Mouse (Mus musculus) neural tube, embryonic 15.5 days (tissue): ENCODE data around the gene Gm44511. TPM values are rescaled to one million over a fixed set of nuclear protein-coding genes. Genes with fewer than 3 reads are reported as not detected.
"Not testable (repeated sequence)": the region's sequence is repeated elsewhere in the genome, so short reads cannot be mapped to it uniquely, and the experiment has no call there.

Source experiments
- ATAC-seq: fragments of 200-750 bp; cut with Nextera tagmentation; 2 replicates; pipeline ENCODE4 v1.8.0; 2017; ENCODE audit warnings: mild to moderate bottlenecking, moderate TSS enrichment, moderate library complexity; ENCODE audit not compliant: low FRiP score
- H3K27ac ChIP-seq: fragments of 300-500 bp; sonication (generic); replicated peaks from 2 replicates; pipeline ENCODE4 v1.5.1; 2015; ENCODE audit warnings: mild to moderate bottlenecking, inconsistent platforms
- H3K27me3 ChIP-seq: fragments of 300-500 bp; sonication (generic); replicated peaks from 2 replicates; pipeline ENCODE4 v1.6.1; 2015; ENCODE audit warnings: inconsistent platforms
- H3K36me3 ChIP-seq: fragments of 300-500 bp; sonication (generic); 2 replicates; pipeline ENCODE4 v1.6.1; 2015; ENCODE audit warnings: inconsistent platforms
- H3K4me1 ChIP-seq: fragments of 300-500 bp; sonication (generic); 2 replicates; pipeline ENCODE4 v1.6.1; 2015; ENCODE audit warnings: inconsistent platforms
- H3K4me2 ChIP-seq: fragments of 300-500 bp; sonication (generic); 2 replicates; pipeline ENCODE4 v1.6.1; 2015; ENCODE audit warnings: inconsistent platforms, mild to moderate bottlenecking, moderate library complexity
- H3K4me3 ChIP-seq: fragments of 300-500 bp; sonication (generic); replicated peaks from 2 replicates; pipeline ENCODE4 v1.5.1; 2015; ENCODE audit warnings: mild to moderate bottlenecking, inconsistent platforms
- H3K9ac ChIP-seq: fragments of 300-500 bp; sonication (generic); replicated peaks from 2 replicates; pipeline ENCODE4 v1.6.1; 2015; ENCODE audit warnings: mild to moderate bottlenecking, inconsistent platforms
- H3K9me3 ChIP-seq: fragments of 300-500 bp; sonication (generic); replicated peaks from 2 replicates; pipeline ENCODE4 v1.6.1; 2016; ENCODE audit warnings: inconsistent platforms
- WGBS: fragments of 180-500 bp; shearing (Covaris S2); methylation state at CpG from one replicate; pipeline ENCODE4 v1.1.7; 2015; ENCODE audit warnings: mixed read lengths; 5-methylcytosine and 5-hydroxymethylcytosine counted together
- polyA plus RNA-seq: library from polyadenylated mRNA; unstranded; fragments of >200 nt; fragmentation: Nextera tagmentation; extraction: Ambion mirVana; gene quantifications from 2 replicates; pipeline ENCODE4 v1.2.1, GENCODE M21; 2015

Gene Gm44511
- polyA plus RNA-seq, 1 experiment from 2014 or later = not detected

DNA sequence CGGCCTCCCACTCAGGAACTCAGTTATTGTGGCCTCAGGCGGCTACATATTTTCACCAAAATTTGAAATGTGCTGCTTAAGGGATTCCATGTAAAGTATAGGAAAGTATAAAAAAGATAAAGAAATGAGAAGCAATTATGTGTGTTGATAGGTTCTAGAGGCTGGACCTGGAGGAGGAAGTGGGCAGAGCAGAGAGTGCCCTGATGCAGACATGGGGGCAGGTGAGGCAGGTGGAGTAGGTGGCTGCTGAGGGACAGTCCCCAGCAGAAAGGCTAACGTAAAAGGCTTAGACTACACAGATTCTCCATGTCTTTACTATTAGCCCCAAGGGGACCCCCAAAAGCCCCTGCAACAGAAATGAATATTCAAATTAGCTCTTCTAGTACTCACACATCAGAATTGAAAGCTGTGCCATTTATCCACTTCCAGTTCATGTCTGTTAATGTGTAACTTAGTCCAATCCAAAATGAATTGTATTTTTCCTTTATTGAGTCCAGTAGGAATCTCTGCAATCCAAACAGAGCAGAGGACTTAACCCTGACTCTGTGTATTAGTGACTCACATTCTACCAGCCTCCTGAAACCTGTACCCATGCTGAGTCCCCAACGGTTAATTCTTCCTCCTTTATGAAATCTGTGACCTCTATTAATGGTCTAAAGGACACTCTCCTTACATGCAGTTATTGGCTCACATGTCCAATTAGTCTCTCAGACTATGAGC lies 7.9 kb downstream of the Gm44511 start:
- H3K4me1 ChIP-seq = no peaks in the 10 kb centered on the region
- no peaks in the 10 kb centered on the region for H3K27me3 ChIP-seq
- 68% methylated on average over 4 of the region's 4 CpGs for WGBS
- no peaks in the 10 kb centered on the region for H3K9me3 ChIP-seq
- ATAC-seq = no peak
- H3K4me2 ChIP-seq = no peak overlapping the region
- no peak overlapping the region for H3K27ac ChIP-seq
- H3K4me3 ChIP-seq = no peak overlapping the region
- H3K9ac ChIP-seq = no peak overlapping the region
- no peaks in the 10 kb centered on the region for H3K36me3 ChIP-seq

DNA sequence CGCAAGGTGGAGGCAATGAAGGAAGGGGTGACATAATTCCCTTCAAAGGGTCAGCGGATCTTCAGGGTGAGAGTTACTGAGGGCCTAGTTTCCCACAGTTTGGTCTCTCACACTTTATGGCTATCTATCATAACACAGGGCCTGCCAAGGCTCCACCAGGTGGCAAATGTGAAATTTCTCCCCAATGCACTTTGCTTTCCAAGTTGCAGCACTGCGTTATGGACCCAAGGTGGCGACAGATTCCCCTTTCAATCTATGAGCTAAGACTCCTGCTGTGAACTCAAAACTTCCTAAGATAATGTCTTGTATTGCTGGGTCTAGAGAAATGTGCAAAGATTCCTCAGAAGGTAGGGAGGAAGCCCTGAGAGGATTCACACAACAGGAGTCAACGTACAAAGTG lies 17.6 kb downstream of the Gm44511 start:
- H3K27ac ChIP-seq = no peak overlapping the region
- H3K4me3 ChIP-seq = no peak overlapping the region
- H3K36me3 ChIP-seq = no peaks in the 10 kb centered on the region
- H3K27me3 ChIP-seq = no peaks in the 10 kb centered on the region
- H3K9ac ChIP-seq = no peak overlapping the region
- no peak for ATAC-seq
- no peaks in the 10 kb centered on the region for H3K9me3 ChIP-seq
- 88% methylated on average over 5 of the region's 5 CpGs for WGBS
- no peaks in the 10 kb centered on the region for H3K4me1 ChIP-seq
- H3K4me2 ChIP-seq = no peak overlapping the region

DNA sequence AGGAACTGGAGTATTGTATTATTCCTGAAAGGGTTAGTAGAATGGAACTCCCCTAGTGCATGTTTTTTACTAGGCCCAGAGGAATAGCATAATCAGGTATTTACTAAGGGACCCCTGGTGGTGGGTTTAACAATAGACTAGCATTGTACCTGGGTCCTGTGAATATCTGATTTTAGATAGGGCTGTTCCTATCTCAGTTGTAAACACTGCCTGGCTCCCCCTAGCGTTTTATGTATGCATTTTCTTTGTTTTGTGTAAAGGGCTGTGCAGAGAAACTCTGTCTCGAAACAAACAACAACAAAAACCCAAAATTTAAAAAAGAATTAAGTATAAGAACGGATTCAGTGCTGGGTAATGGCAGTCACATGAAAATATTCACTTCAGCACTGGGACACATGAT lies 19.1 kb downstream of the Gm44511 start:
- Histone ChIP-seq H3K4me1 (no peaks in the 10 kb centered on the region), H3K4me3 (no peak overlapping the region), H3K36me3 (no peaks in the 10 kb centered on the region), H3K9ac (no peak overlapping the region), H3K27ac (no peak overlapping the region), H3K27me3 (no peaks in the 10 kb centered on the region), H3K4me2 (no peak overlapping the region), H3K9me3 (no peaks in the 10 kb centered on the region)
- ATAC-seq = no peak
- 71% methylated on average over 3 of the region's 3 CpGs for WGBS

DNA sequence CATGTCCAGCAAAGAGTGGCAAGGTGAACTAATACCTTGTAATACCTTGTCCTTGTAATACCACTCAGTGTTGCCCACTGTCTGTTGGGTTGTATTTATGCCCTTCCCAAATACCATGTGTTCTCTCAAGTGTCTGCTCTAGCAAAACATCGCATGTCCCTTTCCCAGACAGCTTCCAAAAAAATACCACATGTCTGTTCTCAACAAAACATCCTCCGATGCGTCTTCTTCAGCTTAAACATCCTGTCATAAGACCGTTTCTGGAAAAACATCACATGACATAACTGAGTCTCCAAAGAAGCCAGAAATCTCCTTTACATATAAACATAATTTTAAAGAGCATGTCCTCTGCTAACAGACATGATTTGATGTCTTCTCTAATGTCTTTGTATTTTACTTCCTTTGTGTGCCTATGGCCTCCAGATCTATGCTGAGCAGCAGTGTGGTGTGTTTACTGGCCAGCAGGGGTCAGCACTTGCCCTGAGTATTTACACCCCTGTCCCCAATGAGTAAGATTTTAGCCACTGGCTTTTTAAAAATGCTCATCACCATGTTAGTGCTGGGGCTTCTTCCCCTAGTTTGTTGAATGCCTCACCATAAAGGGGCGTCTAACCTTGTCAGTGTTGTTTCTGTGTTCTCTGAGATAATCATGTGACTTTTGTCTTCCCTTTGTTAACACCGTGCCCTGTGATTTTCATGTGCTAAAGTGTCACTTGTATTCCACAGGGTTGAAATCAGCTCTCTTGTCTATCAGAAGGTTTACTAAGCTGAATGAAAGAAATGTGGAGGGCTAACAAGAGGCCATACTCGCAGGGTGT lies 21.1 kb downstream of the Gm44511 start:
- H3K4me3 ChIP-seq, ATAC-seq, H3K4me2 ChIP-seq, H3K36me3 ChIP-seq, H3K9me3 ChIP-seq, H3K9ac ChIP-seq, H3K27me3 ChIP-seq, H3K4me1 ChIP-seq: not testable (repeated sequence)
- 0 out of 2 replicates have a peak overlapping the region, but pooled peaks have one; percentile 25 for H3K27ac ChIP-seq
- 61% methylated on average over 7 of the region's 7 CpGs for WGBS

DNA sequence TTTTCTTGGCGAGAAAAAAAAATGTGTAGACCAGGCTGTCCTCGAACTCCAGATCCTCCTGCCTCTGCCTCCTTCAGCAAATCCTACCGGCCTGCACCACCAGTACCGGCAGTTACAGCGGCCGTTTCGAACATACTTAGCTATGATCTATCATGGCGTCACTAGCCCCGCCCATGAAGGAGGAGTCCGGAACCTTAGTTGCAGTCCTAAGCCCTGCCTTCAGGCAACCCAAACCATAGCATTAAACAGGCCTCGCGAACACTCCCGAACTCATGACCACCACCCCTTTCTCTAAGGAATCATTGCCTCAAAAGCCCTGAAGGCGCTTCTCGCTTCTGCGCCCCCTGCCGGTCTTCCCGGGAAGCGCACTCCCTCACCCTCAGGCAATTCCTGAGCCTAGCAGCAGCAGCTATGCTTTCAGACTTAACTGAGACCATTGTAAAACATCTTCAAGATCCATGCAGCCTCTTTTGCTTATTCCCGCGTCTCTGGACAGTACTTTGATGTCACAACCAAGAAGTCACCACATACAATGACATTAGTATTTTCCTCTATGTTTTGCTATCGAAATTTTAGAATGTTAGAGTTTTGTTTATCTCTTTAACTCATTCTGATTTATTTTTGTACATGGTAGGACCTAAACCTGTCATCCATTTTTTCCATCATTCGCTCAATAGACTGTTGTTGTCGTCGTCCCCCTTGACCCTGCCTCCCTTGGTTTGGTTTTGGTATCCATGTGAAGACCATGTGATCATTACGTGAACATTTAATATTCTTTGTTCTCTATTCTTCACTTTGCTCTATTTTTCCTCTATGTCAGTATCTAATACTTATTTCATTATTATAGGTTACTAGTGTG lies 22.9 kb downstream of the Gm44511 start:
- H3K4me2 ChIP-seq = peak overlapping the region; percentile 66
- peak; percentile 88 for ATAC-seq
- H3K27ac ChIP-seq = peak overlapping the region; percentile 87
- H3K36me3 ChIP-seq = no peaks in the 10 kb centered on the region
- no peaks in the 10 kb centered on the region for H3K9me3 ChIP-seq
- WGBS = 6% methylated on average over 26 of the region's 26 CpGs
- H3K4me3 ChIP-seq = peak overlapping the region; percentile 46
- H3K4me1 ChIP-seq = peaks cover 2% of the 10 kb centered on the region; the same call in 1 of the 2 replicates
- peak overlapping the region; percentile 57 for H3K9ac ChIP-seq
- H3K27me3 ChIP-seq = no peaks in the 10 kb centered on the region

DNA sequence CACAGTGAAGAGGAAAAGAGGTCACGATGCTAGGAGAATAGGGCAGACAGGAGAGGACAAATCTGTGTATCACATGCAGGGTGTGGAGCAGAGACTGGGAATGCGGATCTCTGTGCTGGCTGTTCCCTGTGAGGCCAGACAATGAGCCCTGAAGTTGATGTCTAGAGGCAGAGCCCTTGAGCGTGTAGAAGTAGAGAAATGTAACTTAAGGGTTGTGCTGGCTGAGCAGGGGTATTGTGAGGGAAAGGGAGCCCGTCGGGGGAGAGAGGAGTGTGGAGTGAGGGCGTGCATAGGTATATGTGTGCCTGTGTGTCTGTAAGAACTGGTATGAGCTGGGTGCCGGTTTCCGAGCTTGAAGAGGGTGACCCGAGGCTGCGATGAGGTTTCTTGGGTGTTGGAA lies 23.6 kb downstream of the Gm44511 start:
- Histone ChIP-seq H3K27me3 (no peaks in the 10 kb centered on the region), H3K36me3 (no peaks in the 10 kb centered on the region), H3K4me3 (peak overlapping the region; percentile 46), H3K27ac (peak overlapping the region; percentile 87), H3K4me2 (peak overlapping the region; percentile 66), H3K9ac (peak overlapping the region; percentile 57), H3K4me1 (peaks cover 8% of the 10 kb centered on the region), H3K9me3 (no peaks in the 10 kb centered on the region)
- WGBS = 13% methylated on average over 10 of the region's 10 CpGs
- peak; percentile 35 for ATAC-seq

DNA sequence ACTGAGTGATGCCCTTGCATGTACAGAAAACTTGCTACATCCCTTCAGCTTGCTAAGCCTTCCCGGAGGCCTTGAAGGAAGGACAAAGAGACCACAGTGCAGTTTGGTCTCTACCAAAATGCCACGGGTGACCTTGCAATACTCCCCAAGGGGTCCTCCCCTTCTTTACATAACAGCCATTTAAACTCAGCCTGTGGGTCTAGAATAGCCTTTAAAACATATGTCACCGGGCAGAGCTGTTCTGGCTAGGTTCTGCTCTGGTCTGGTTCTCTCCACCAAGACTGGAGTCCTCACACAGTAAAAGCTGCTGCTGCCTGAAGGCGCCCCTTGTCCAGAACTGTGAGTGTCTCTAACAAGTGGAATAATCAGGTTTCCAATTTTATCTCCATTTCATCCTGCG lies 25.4 kb downstream of the Gm44511 start:
- H3K36me3 ChIP-seq, H3K9ac ChIP-seq, ATAC-seq, H3K9me3 ChIP-seq, H3K27me3 ChIP-seq: not testable (repeated sequence)
- Histone ChIP-seq H3K4me3 (0 out of 2 replicates have a peak overlapping the region, but pooled peaks have one; percentile 5), H3K27ac (0 out of 2 replicates have a peak overlapping the region, but pooled peaks have one; percentile 48), H3K4me2 (peak overlapping the region; percentile 61), H3K4me1 (peaks cover 12% of the 10 kb centered on the region)
- 77% methylated on average over 5 of the region's 5 CpGs for WGBS

DNA sequence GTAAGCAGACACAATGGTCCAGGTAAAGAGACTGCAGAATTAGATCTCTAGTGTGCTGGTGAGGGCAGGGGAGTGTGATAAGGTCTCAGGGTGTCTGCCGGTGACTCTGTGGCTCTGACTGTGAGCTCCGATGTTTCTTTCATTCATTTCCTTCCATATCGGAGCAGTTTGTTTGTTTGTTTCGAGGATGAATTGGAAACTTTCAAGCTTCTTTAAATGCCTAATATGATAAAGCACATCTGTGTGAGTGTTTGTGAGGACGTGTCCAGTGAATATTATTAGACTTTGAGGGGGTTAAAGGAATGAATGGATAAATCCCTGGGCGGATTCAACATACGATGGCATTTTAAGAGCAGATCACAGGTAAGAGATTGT lies 26.2 kb downstream of the Gm44511 start:
- Histone ChIP-seq H3K4me2 (peak overlapping the region; percentile 61), H3K36me3 (no peaks in the 10 kb centered on the region), H3K4me3 (peak overlapping the region; percentile 60), H3K9me3 (no peaks in the 10 kb centered on the region), H3K27me3 (no peaks in the 10 kb centered on the region), H3K4me1 (peaks cover 12% of the 10 kb centered on the region), H3K27ac (peak overlapping the region; percentile 94), H3K9ac (peak overlapping the region; percentile 52)
- ATAC-seq = no peak
- 21% methylated on average over 7 of the region's 7 CpGs for WGBS

DNA sequence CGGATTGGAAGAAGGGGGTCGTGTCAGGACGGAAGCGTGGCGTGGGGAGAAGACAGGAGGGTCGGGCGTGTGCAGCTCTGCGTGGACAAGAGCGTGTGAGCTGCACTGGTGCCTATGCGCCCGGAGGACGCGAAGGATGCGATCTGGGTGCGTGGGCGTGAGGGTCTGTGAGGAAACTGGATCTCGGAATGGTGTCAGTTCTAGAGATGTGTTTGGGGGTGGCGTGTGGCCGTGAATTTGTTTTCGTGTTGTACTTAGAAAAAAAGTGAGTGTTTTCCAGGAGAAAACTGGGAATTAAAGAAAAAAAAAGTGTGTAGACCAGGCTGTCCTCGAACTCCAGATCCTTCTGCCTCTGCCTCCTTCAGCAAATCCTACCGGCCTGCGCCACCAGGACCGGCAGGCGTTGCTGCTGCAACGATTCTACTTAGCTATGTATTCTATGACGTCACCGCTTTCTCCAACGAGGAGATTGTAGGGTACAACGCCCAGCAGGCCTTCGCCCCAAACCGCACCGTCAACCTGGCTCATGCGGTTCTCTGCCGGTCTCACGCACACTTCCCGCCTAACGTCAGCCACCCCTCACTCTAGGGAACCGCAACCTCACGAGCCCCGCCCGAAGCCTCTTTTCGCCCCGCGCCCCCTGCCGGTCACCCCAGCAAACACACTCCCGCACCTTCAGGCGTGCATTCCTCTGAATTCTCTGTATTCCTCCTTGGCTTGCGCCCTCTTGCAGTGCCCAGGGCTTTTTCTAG lies 26.8 kb downstream of the Gm44511 start:
- H3K9me3 ChIP-seq, H3K27me3 ChIP-seq, H3K36me3 ChIP-seq: not testable (repeated sequence)
- peak overlapping the region; percentile 72 for H3K9ac ChIP-seq
- 0% methylated on average over 49 of the region's 49 CpGs for WGBS
- peak overlapping the region; percentile 94 for H3K27ac ChIP-seq
- peak; percentile 86 for ATAC-seq
- H3K4me1 ChIP-seq = peaks cover 12% of the 10 kb centered on the region
- H3K4me3 ChIP-seq = peak overlapping the region; percentile 60
- H3K4me2 ChIP-seq = peak overlapping the region; percentile 61

DNA sequence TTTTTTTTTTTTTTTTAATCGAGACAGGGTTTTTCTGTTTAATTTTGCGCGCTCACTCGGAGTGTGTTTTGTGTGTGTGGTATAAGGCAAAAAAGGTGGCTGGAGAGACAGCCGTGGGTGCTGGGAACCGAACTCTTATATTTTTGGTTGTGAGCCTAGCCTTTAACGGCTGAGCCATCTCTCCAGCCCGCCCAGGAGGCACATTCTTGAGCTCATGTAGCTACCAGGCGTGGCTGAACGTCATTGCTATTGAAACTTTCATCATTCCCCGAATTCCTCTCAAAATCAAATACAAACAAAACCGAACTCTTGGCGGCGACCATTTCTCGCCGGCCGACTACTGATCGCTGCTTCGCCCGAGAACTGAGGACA lies 27.4 kb downstream of the Gm44511 start:
- not testable (repeated sequence) for H3K27me3 ChIP-seq, H3K36me3 ChIP-seq, H3K9me3 ChIP-seq
- Histone ChIP-seq H3K9ac (peak overlapping the region; percentile 72), H3K4me2 (peak overlapping the region; percentile 61), H3K4me3 (peak overlapping the region; percentile 60), H3K4me1 (peaks cover 12% of the 10 kb centered on the region), H3K27ac (peak overlapping the region; percentile 94)
- under 1% methylated on average over 20 of the region's 20 CpGs for WGBS
- peak; percentile 68 for ATAC-seq
